Mouse (Mus musculus) neural tube, embryonic 13.5 days (tissue): ENCODE results near the gene Rbfox3. TPM values are rescaled to one million over a fixed set of nuclear protein-coding genes. Genes with fewer than 3 reads are reported as not detected.
A peak's percentile ranks its signal among the peaks of the same experiment; 100 is the strongest.

Source experiments
- ATAC-seq: fragments of 200-750 bp; cut with Nextera tagmentation; 2 replicates; pipeline ENCODE4 v1.8.0; 2017; ENCODE audit warnings: low read depth, mild to moderate bottlenecking, moderate TSS enrichment, moderate library complexity
- H3K27ac ChIP-seq: fragments of 300-500 bp; sonication (generic); replicated peaks from 2 replicates; pipeline ENCODE4 v1.5.1; 2015; ENCODE audit warnings: moderate library complexity, mild to moderate bottlenecking, inconsistent platforms
- H3K27me3 ChIP-seq: fragments of 300-500 bp; sonication (generic); 2 replicates; pipeline ENCODE4 v1.6.1; 2015; ENCODE audit warnings: mild to moderate bottlenecking, inconsistent platforms
- H3K36me3 ChIP-seq: fragments of 300-500 bp; sonication (generic); 2 replicates; pipeline ENCODE4 v1.6.1; 2015; ENCODE audit warnings: mild to moderate bottlenecking, inconsistent platforms
- H3K4me1 ChIP-seq: fragments of 300-500 bp; sonication (generic); replicated peaks from 2 replicates; pipeline ENCODE4 v1.6.1; 2015; ENCODE audit warnings: inconsistent platforms
- H3K4me2 ChIP-seq: fragments of 300-500 bp; sonication (generic); 2 replicates; pipeline ENCODE4 v1.6.1; 2015; ENCODE audit warnings: inconsistent platforms, mild to moderate bottlenecking, moderate library complexity
- H3K4me3 ChIP-seq: fragments of 300-500 bp; sonication (generic); 2 replicates; pipeline ENCODE4 v1.5.1; 2015; ENCODE audit warnings: mild to moderate bottlenecking, inconsistent platforms
- H3K9ac ChIP-seq: fragments of 300-500 bp; sonication (generic); 2 replicates; pipeline ENCODE4 v1.6.1; 2015; ENCODE audit warnings: moderate library complexity, mild to moderate bottlenecking, inconsistent platforms
- H3K9me3 ChIP-seq: fragments of 300-500 bp; sonication (generic); 2 replicates; pipeline ENCODE4 v1.6.1; 2016; ENCODE audit warnings: inconsistent platforms
- WGBS: fragments of 180-500 bp; shearing (Covaris S2); methylation state at CpG from one replicate; pipeline ENCODE4 v1.1.7; 2015; 5-methylcytosine and 5-hydroxymethylcytosine counted together
- polyA plus RNA-seq: library from polyadenylated mRNA; unstranded; fragments of >200 nt; fragmentation: Nextera tagmentation; extraction: Ambion mirVana; gene quantifications from 2 replicates; pipeline ENCODE4 v1.2.1, GENCODE M21; 2015

The Rbfox3 gene
- polyA plus RNA-seq, 1 experiment from 2014 or later = 71.2 TPM

GRCm38 (mm10) chr11:118899771-118900545 lies 11.4 kb downstream of the Rbfox3 start:
- peak overlapping the region; percentile 29 for H3K4me2 ChIP-seq
- WGBS = 40% methylated on average over 26 of the region's 26 CpGs

GRCm38 (mm10) chr11:118898643-118899042 lies 12.8 kb downstream of the Rbfox3 start:
- no peaks in the 10 kb centered on the region for H3K27me3 ChIP-seq
- H3K9ac ChIP-seq = 0 out of 2 replicates have a peak overlapping the region, but pooled peaks have one; percentile 13

More at GRCm38 (mm10) chr11:118899771-118900545, 11.4 kb downstream of the Rbfox3 start:
- no peaks in the 10 kb centered on the region for H3K27me3 ChIP-seq
- peak; percentile 23; the same call in 1 of the 2 replicates for ATAC-seq
- peaks cover 84% of the 10 kb centered on the region for H3K4me1 ChIP-seq
- no peaks in the 10 kb centered on the region for H3K36me3 ChIP-seq
- no peaks in the 10 kb centered on the region for H3K9me3 ChIP-seq
- no peak overlapping the region for H3K4me3 ChIP-seq
- peak overlapping the region; percentile 47 for H3K9ac ChIP-seq
- H3K27ac ChIP-seq = peak overlapping the region; percentile 78

GRCm38 (mm10) chr11:118898156-118898555 lies 13.2 kb downstream of the Rbfox3 start:
- Histone ChIP-seq H3K9me3 (no peaks in the 10 kb centered on the region), H3K27ac (peak overlapping the region; percentile 78), H3K9ac (0 out of 2 replicates have a peak overlapping the region, but pooled peaks have one; percentile 13), H3K36me3 (no peaks in the 10 kb centered on the region), H3K4me3 (no peak overlapping the region), H3K27me3 (no peaks in the 10 kb centered on the region), H3K4me2 (no peak overlapping the region), H3K4me1 (peaks cover 78% of the 10 kb centered on the region)
- 45% methylated on average over 10 of the region's 10 CpGs for WGBS
- ATAC-seq = no peak

More at GRCm38 (mm10) chr11:118898643-118899042, 12.8 kb downstream of the Rbfox3 start:
- no peak for ATAC-seq
- Histone ChIP-seq H3K4me2 (no peak overlapping the region), H3K27ac (peak overlapping the region; percentile 78), H3K4me3 (no peak overlapping the region), H3K4me1 (peaks cover 82% of the 10 kb centered on the region), H3K9me3 (no peaks in the 10 kb centered on the region), H3K36me3 (no peaks in the 10 kb centered on the region)
- 67% methylated on average over 11 of the region's 11 CpGs for WGBS

- H3K9me3 ChIP-seq = no peaks in the 10 kb centered on the region
- no peaks in the 10 kb centered on the region for H3K36me3 ChIP-seq
- no peak overlapping the region for H3K4me3 ChIP-seq
- H3K27ac ChIP-seq = peak overlapping the region; percentile 78
- H3K4me2 ChIP-seq = peak overlapping the region; percentile 8
- 0 out of 2 replicates have a peak, but pooled peaks have one; percentile 12 for ATAC-seq
- peak overlapping the region; percentile 48 for H3K9ac ChIP-seq
- no peaks in the 10 kb centered on the region for H3K27me3 ChIP-seq
- WGBS = 25% methylated on average over 21 of the region's 21 CpGs
- peaks cover 86% of the 10 kb centered on the region for H3K4me1 ChIP-seq
Measured at GRCm38 (mm10) chr11:118897114-118897841, 14.1 kb downstream of the Rbfox3 start.

- Histone ChIP-seq H3K4me3 (no peak overlapping the region), H3K27me3 (no peaks in the 10 kb centered on the region), H3K9me3 (no peaks in the 10 kb centered on the region), H3K9ac (peak overlapping the region; percentile 22; the same call in 1 of the 2 replicates), H3K4me1 (peaks cover 89% of the 10 kb centered on the region), H3K4me2 (no peak overlapping the region), H3K27ac (peak overlapping the region; percentile 78; the same call in 1 of the 2 replicates), H3K36me3 (no peaks in the 10 kb centered on the region)
- no peak for ATAC-seq
- WGBS = 50% methylated on average over 16 of the region's 16 CpGs
Measured at GRCm38 (mm10) chr11:118896032-118896675, 15.2 kb downstream of the Rbfox3 start.

GRCm38 (mm10) chr11:118894835-118895234 lies 16.6 kb downstream of the Rbfox3 start:
- peaks cover 89% of the 10 kb centered on the region for H3K4me1 ChIP-seq

GRCm38 (mm10) chr11:118894196-118894595 lies 17.2 kb downstream of the Rbfox3 start:
- Histone ChIP-seq H3K4me3 (no peak overlapping the region), H3K27ac (no peak overlapping the region), H3K27me3 (no peaks in the 10 kb centered on the region), H3K9me3 (no peaks in the 10 kb centered on the region), H3K9ac (no peak overlapping the region), H3K4me1 (peaks cover 83% of the 10 kb centered on the region), H3K4me2 (no peak overlapping the region), H3K36me3 (no peaks in the 10 kb centered on the region)
- 69% methylated on average over 4 of the region's 4 CpGs for WGBS
- ATAC-seq = no peak

More at GRCm38 (mm10) chr11:118894835-118895234, 16.6 kb downstream of the Rbfox3 start:
- Histone ChIP-seq H3K4me3 (no peak overlapping the region), H3K27me3 (no peaks in the 10 kb centered on the region), H3K36me3 (no peaks in the 10 kb centered on the region), H3K27ac (no peak overlapping the region), H3K9me3 (no peaks in the 10 kb centered on the region), H3K4me2 (no peak overlapping the region), H3K9ac (no peak overlapping the region)
- 82% methylated on average over 5 of the region's 5 CpGs for WGBS
- ATAC-seq = no peak

GRCm38 (mm10) chr11:118892876-118893275 lies 18.5 kb downstream of the Rbfox3 start:
- Histone ChIP-seq H3K27me3 (no peaks in the 10 kb centered on the region), H3K27ac (no peak overlapping the region; the same call in 1 of the 2 replicates), H3K36me3 (no peaks in the 10 kb centered on the region), H3K4me3 (no peak overlapping the region), H3K4me2 (no peak overlapping the region), H3K9me3 (no peaks in the 10 kb centered on the region), H3K4me1 (peaks cover 70% of the 10 kb centered on the region), H3K9ac (no peak overlapping the region)
- 89% methylated on average over 5 of the region's 5 CpGs for WGBS
- ATAC-seq = no peak

- no peak overlapping the region for H3K4me3 ChIP-seq
- peak overlapping the region; percentile 77 for H3K27ac ChIP-seq
- no peaks in the 10 kb centered on the region for H3K9me3 ChIP-seq
- 84% methylated on average over 15 of the region's 15 CpGs for WGBS
- H3K4me1 ChIP-seq = peaks cover 56% of the 10 kb centered on the region
- H3K36me3 ChIP-seq = no peaks in the 10 kb centered on the region
- no peak overlapping the region; the same call in 1 of the 2 replicates for H3K4me2 ChIP-seq
- ATAC-seq = no peak
- H3K9ac ChIP-seq = no peak overlapping the region
- no peaks in the 10 kb centered on the region for H3K27me3 ChIP-seq
Measured at GRCm38 (mm10) chr11:118891516-118891915, 19.9 kb downstream of the Rbfox3 start.

GRCm38 (mm10) chr11:118890992-118891398 lies 20.4 kb downstream of the Rbfox3 start:
- peak; percentile 41; the same call in 1 of the 2 replicates for ATAC-seq
- H3K4me1 ChIP-seq = peaks cover 51% of the 10 kb centered on the region
- H3K9me3 ChIP-seq = no peaks in the 10 kb centered on the region
- H3K27me3 ChIP-seq = no peaks in the 10 kb centered on the region
- no peak overlapping the region; the same call in 1 of the 2 replicates for H3K4me2 ChIP-seq
- H3K36me3 ChIP-seq = no peaks in the 10 kb centered on the region
- no peak overlapping the region for H3K9ac ChIP-seq
- no peak overlapping the region for H3K4me3 ChIP-seq
- H3K27ac ChIP-seq = peak overlapping the region; percentile 77
- 41% methylated on average over 16 of the region's 16 CpGs for WGBS

GRCm38 (mm10) chr11:118890474-118890873 lies 20.9 kb downstream of the Rbfox3 start:
- Histone ChIP-seq H3K27me3 (no peaks in the 10 kb centered on the region), H3K4me3 (no peak overlapping the region), H3K27ac (peak overlapping the region; percentile 77), H3K9ac (no peak overlapping the region), H3K4me1 (peaks cover 46% of the 10 kb centered on the region), H3K4me2 (no peak overlapping the region), H3K9me3 (no peaks in the 10 kb centered on the region), H3K36me3 (no peaks in the 10 kb centered on the region)
- 61% methylated on average over 5 of the region's 5 CpGs for WGBS
- 0 out of 2 replicates have a peak, but pooled peaks have one; percentile 11 for ATAC-seq
